Mouse (Mus musculus) forelimb bud, embryonic 11.5 days (tissue): ENCODE measurements around the gene Gemin8.
A peak's percentile ranks its signal among the peaks of the same experiment; 100 is the strongest.

Source experiments
- DNase-seq: peaks from one replicate; pipeline ENCODE4 v3.0.0-alpha.2; 2012; ENCODE audit warnings: low read depth, low spot score

Gene Gemin8

GRCm38 (mm10) chrX:166169892-166170799 is at the start of gene Gemin8:
Gene Gemin8 (plus strand): TSS chrX:166170454.
- DNase-seq: peak; percentile 95

GRCm38 (mm10) chrX:166147158-166147846 is 23.0 kb upstream of the Gemin8 start:
- no peak for DNase-seq

- no peak for DNase-seq
Observed at GRCm38 (mm10) chrX:166162773-166163172, 7.5 kb upstream of the Gemin8 start.

- peak; percentile 56 for DNase-seq
Observed at GRCm38 (mm10) chrX:166167307-166167706, 2.9 kb upstream of the Gemin8 start.

- no peak for DNase-seq
Observed at GRCm38 (mm10) chrX:166167923-166168322, 2.3 kb upstream of the Gemin8 start.

GRCm38 (mm10) chrX:166170800-166171738 is 815 bp downstream of the Gemin8 start:
- DNase-seq: no peak

- no peak for DNase-seq
Observed at GRCm38 (mm10) chrX:166172041-166172440, 1.8 kb downstream of the Gemin8 start.

- no peak for DNase-seq
Observed at GRCm38 (mm10) chrX:166172661-166173060, 2.4 kb downstream of the Gemin8 start.

- no peak for DNase-seq
Observed at GRCm38 (mm10) chrX:166173796-166174195, 3.5 kb downstream of the Gemin8 start.

GRCm38 (mm10) chrX:166177929-166178328 is 7.7 kb downstream of the Gemin8 start:
- no peak for DNase-seq

GRCm38 (mm10) chrX:166183094-166183493 is 12.8 kb downstream of the Gemin8 start:
- DNase-seq: no peak

- DNase-seq: no peak
Observed at GRCm38 (mm10) chrX:166185327-166185913, 15.2 kb downstream of the Gemin8 start.

- no peak for DNase-seq
Observed at GRCm38 (mm10) chrX:166187803-166188202, 17.5 kb downstream of the Gemin8 start.

GRCm38 (mm10) chrX:166196327-166196726 is 26.1 kb downstream of the Gemin8 start:
- no peak for DNase-seq

- no peak for DNase-seq
Observed at GRCm38 (mm10) chrX:166198266-166198665, 28.0 kb downstream of the Gemin8 start.

- DNase-seq: no peak
Observed at GRCm38 (mm10) chrX:166199812-166200211, 29.6 kb downstream of the Gemin8 start.

GRCm38 (mm10) chrX:166214576-166214975 is 44.3 kb downstream of the Gemin8 start:
- no peak for DNase-seq

- DNase-seq: no peak
Observed at GRCm38 (mm10) chrX:166216248-166216647, 46.0 kb downstream of the Gemin8 start.

GRCm38 (mm10) chrX:166216720-166217119 is 46.5 kb downstream of the Gemin8 start:
- DNase-seq: no peak

GRCm38 (mm10) chrX:166219331-166219730 is 49.1 kb downstream of the Gemin8 start:
- no peak for DNase-seq

- no peak for DNase-seq
Observed at GRCm38 (mm10) chrX:166226856-166227255, 56.6 kb downstream of the Gemin8 start.
